Mouse (Mus musculus) adipocyte (in vitro differentiated cells): ENCODE measurements around the gene Ckmt2.

Experiments
- DNase-seq: peaks from one replicate; pipeline ENCODE4 v3.0.0-alpha.2; 2016; ENCODE audit warnings: low spot score

The Ckmt2 gene

DNA sequence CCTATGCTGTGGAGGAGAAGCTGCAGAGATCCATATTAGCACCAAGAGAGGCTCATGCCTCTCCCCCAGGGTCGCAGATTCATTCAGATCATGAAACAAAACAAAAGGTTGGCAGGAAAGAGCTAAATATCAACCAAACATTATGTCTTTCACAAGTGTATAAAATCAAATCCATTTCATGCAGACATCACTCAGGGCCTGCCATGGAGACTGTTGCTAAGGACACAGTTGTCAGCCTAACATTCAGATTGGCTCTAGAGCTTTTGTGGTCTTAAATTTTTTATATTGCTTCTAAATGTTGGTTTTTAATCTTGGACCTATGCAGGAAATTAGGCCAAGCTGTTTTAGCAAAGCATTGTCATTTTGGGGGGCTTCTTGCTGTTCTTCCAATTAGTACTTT is 8.1 kb downstream of the Ckmt2 start:
- no peak for DNase-seq

DNA sequence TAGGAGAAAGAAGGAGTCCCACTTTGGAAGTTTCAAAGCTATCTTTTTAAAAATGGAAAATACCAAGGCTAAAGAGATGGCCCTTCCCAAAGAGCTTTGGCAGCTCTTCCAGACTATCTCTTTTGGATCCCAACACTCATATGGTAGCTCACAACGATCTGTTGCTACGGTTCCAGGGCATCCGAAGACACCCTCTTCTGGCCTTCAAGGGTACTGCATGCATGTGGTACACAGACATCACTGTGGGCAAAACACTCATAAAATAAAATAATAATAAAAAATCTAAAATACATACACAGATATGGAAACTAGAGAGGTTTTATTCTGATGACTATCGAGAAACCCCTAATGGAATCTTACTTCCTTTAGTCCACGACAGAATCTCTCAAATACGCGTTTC is 17.9 kb downstream of the Ckmt2 start:
- DNase-seq: no peak

DNA sequence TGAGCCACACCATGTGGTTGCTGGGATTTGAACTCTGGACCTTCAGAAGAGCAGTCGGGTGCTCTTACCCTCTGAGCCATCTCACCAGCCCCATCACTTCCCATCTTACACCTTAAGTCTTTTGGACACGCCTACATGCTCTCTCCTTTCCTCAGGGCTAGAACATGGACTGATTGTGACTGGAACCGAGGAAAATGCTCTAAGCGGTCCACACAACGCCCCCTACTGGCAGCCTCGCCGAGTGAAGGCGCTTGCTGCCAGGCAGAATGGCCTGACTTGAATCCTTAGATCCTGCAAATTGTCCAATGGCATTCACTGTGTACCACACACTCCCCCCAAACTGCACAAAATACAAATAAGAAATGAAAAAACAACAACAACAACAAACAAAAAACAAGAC is 19.3 kb downstream of the Ckmt2 start:
- no peak for DNase-seq

DNA sequence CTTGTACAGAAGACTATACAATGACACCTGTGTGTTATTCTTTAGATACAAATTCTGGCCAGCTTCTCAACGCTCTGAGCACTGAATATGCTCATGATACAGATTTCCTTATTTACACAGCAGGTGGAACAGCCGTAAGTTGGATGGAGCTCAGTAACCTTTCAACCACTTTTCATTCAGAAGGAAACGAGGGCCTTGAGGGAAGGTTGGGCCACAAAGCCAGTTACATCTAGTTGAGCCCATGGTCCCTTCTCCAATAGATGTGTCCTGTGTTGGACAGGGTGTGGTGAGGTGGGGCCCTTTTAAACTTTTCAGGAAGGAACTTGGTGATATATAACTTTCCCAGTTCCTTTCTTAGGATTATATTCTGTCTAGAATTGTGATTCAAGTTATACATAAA is 22.3 kb downstream of the Ckmt2 start:
- DNase-seq: no peak

DNA sequence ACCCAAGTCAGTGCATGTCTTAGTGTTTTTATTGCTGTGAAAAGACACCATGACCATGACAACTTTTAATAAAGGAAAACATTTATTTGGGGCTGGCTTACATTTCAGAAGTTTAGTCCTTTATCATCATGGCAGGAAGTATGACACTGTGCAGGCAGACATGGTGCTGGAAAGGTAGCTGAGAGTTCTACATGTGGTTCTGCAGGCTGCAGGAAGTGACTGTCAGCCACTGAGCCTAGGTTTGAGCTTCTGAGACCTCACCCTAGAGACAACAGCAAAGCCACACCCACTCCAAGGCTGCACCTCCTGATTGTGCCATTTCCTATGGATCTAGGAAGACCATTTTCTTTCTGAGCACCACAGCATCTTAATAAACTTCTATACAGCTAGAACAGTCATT is 48.8 kb downstream of the Ckmt2 start:
- no peak for DNase-seq

DNA sequence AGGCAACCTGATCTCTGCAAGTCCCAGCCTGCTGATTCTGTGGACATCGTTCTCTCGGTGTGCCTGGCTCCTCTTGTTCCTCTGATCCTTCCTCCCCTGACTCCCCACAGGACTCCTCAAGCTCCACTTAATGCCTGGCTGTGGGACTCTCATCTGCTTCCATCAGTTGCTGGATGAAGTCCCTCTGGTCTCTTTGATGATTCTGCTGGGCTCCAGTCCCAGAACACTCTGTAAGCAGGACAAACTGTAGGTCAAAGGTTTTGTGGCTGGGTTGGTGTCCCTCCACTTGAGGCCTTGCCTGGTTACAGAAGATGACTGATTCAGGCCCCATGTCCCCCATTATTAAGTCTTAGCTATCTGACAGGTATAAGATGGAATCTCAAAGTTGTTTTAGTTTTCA is 50.6 kb downstream of the Ckmt2 start:
- peak; percentile 52 for DNase-seq

- DNase-seq: peak; percentile 52
Measured at GRCm38 (mm10) chr13:91824845-91825550, 51.7 kb downstream of the Ckmt2 start.

GRCm38 (mm10) chr13:91823735-91824134 is 53.0 kb downstream of the Ckmt2 start:
- no peak for DNase-seq

GRCm38 (mm10) chr13:91814670-91815069 is 62.0 kb downstream of the Ckmt2 start:
- DNase-seq: no peak

DNA sequence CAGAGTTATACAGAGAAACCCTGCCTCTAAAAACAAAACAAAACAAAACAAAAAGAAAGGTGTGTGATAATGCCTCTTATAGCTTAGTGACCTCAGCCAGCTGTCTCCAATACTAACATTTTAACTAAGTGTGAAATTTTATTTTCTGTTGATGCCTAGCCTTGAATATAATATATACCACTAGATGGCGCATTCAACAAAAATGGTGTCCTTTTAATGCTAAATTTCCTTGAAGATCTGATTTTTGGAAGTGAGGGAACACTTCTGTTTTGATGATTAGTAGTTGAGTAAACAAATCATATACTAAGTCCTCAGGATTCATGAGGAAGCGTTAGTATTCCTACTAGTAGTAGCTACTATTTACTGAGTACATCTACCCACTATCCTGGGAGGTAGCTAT is 67.2 kb downstream of the Ckmt2 start:
- DNase-seq: peak; percentile 45

- peak; percentile 29 for DNase-seq
Measured at GRCm38 (mm10) chr13:91807874-91808575, 68.7 kb downstream of the Ckmt2 start.

DNA sequence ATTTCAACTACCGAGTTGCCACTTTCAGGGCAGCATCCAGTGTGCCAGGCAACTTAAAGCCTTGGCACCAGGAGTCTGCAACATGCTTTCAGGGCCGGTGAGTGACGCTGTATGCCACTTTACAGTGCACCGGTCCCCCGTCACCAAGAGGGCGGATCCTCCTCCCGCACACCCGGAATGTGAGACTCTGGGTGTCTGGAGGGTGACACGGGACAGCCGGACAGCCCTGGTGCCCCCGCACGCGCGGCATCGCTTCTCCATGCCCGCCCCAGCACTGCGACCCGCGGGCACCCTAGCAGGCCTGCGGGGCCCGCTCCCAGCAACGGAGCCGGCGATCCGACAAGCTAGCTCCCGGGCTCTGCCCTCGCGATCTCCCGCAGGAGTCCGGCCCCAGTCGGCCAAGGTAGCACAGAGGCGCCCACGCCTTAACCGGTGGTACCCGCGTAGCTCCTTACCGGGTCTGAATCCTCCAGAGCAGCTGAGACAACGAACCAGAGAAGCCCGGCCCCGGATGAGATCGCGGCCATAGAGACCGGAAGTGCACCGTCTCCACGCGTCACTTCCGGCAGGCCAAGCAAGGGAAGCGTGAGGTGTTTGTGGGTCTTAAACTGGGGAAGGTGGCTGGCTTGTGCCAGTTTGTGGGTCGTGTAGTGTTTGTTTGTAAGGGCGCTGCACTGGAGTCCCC is 69.4 kb downstream of the Ckmt2 start, which contains the start of gene Zcchc9:
Gene Zcchc9, minus strand, starts transcription at position 551 of the 685 bp plus-strand sequence.
- DNase-seq: peak; percentile 89
